Mouse (Mus musculus) frontal cortex, postnatal 25 days (tissue): ENCODE data around the gene Itfg2.

Experiments
- DNase-seq, 2 experiments: peaks; one replicate each; pipeline ENCODE4 v3.0.0; 2022; ENCODE audit warnings: low spot score in 2 of 2

Itfg2 gene

GRCm38 (mm10) chr6:128424269-128425019 lies at the start of gene Itfg2:
TSS of gene Itfg2 (minus strand) at chr6:128424931.
- peak; percentile 94 to 96 for DNase-seq

- no peak for DNase-seq
Observed at GRCm38 (mm10) chr6:128474112-128474511, 49.4 kb upstream of the Itfg2 start.

- no peak for DNase-seq
Observed at GRCm38 (mm10) chr6:128469451-128469850, 44.7 kb upstream of the Itfg2 start.

GRCm38 (mm10) chr6:128467298-128467697 lies 42.6 kb upstream of the Itfg2 start:
- no peak for DNase-seq

- no peak for DNase-seq
Observed at GRCm38 (mm10) chr6:128466563-128466962, 41.8 kb upstream of the Itfg2 start.

- DNase-seq: no peak
Observed at GRCm38 (mm10) chr6:128466043-128466442, 41.3 kb upstream of the Itfg2 start.

GRCm38 (mm10) chr6:128464996-128465395 lies 40.3 kb upstream of the Itfg2 start:
- DNase-seq: no peak

- no peak for DNase-seq
Observed at GRCm38 (mm10) chr6:128461606-128462005, 36.9 kb upstream of the Itfg2 start.

GRCm38 (mm10) chr6:128460729-128461503 lies 36.2 kb upstream of the Itfg2 start:
- no peak for DNase-seq

- DNase-seq: no peak
Observed at GRCm38 (mm10) chr6:128460321-128460720, 35.6 kb upstream of the Itfg2 start.

- no peak for DNase-seq
Observed at GRCm38 (mm10) chr6:128457186-128457585, 32.5 kb upstream of the Itfg2 start.

- no peak for DNase-seq
Observed at GRCm38 (mm10) chr6:128455835-128456605, 31.3 kb upstream of the Itfg2 start.

GRCm38 (mm10) chr6:128447063-128447462 lies 22.3 kb upstream of the Itfg2 start:
- DNase-seq: no peak

- peak in 1 of 2 experiments; percentile 44 for DNase-seq
Observed at GRCm38 (mm10) chr6:128445761-128446535, 21.2 kb upstream of the Itfg2 start.

- no peak for DNase-seq
Observed at GRCm38 (mm10) chr6:128440238-128440637, 15.5 kb upstream of the Itfg2 start.

GRCm38 (mm10) chr6:128438871-128439341 lies 14.2 kb upstream of the Itfg2 start:
- no peak for DNase-seq

GRCm38 (mm10) chr6:128438317-128438870 lies 13.7 kb upstream of the Itfg2 start, which contains the start of gene Fkbp4:
TSS of gene Fkbp4 (minus strand) at chr6:128438677.
- DNase-seq: peak; percentile 70 to 86

GRCm38 (mm10) chr6:128437731-128438316 lies 13.1 kb upstream of the Itfg2 start:
- no peak for DNase-seq

- DNase-seq: no peak
Observed at GRCm38 (mm10) chr6:128437288-128437687, 12.6 kb upstream of the Itfg2 start.

GRCm38 (mm10) chr6:128436356-128437005 lies 11.8 kb upstream of the Itfg2 start:
- DNase-seq: no peak
